Mouse (Mus musculus): ENCODE results near the gene Acta2. TPM values are rescaled to one million over a fixed set of nuclear protein-coding genes. Genes with fewer than 3 reads are reported as not detected.

Acta2 gene
- polyA plus RNA-seq, 1 experiment from 2014 or later, result 1,820 TPM

DNA sequence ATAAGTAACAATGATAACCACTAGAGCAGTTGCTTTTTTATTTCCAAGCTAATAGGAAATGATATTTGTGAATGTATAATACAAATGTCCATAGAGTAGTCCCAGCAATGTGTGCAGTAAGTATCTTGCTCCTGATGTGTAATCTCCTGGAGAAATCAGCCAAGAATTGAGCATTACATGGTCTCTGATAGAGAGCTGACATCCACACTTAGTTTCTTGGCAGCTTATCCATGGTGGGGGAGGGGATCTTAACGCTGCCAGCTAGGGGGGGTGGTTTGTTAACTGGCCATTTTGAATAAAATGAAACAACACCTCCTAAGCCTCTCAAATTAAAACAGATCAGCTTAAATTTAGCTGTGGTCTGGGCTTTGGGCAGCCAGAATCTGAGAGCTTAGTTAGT, 13.6 kb upstream of the Acta2 start:
- no peaks in the 10 kb centered on the region for H3K27me3 ChIP-seq (replicated peaks)
- no peaks in the 10 kb centered on the region for H3K9me3 ChIP-seq
- no peaks in the 10 kb centered on the region for H3K36me3 ChIP-seq
- H3K4me1 ChIP-seq, result no peaks in the 10 kb centered on the region
- no peak for ATAC-seq (ENCODE audit: insufficient read depth, low FRiP score, low read depth)
- no peak overlapping the region for H3K4me2 ChIP-seq
- no peak overlapping the region for H3K4me3 ChIP-seq (replicated peaks)
- no peak overlapping the region for H3K27ac ChIP-seq
- WGBS, result 53% methylated on average over 1 of the region's 1 CpGs
- H3K9ac ChIP-seq, result no peak overlapping the region

GRCm38 (mm10) chr19:34265604-34266193, 10.3 kb upstream of the Acta2 start:
- Histone ChIP-seq H3K4me1 (no peaks in the 10 kb centered on the region), H3K27me3 (replicated peaks) (no peaks in the 10 kb centered on the region), H3K4me2 (no peak overlapping the region), H3K4me3 (replicated peaks) (no peak overlapping the region), H3K9me3 (no peaks in the 10 kb centered on the region), H3K9ac (no peak overlapping the region), H3K36me3 (no peaks in the 10 kb centered on the region), H3K27ac (peak overlapping the region; percentile 65)
- 56% methylated on average over 5 of the region's 5 CpGs for WGBS
- peak; percentile 56; the same call in 1 of the 2 replicates for ATAC-seq (ENCODE audit: insufficient read depth, low FRiP score, low read depth)

- H3K4me2 ChIP-seq, result no peak overlapping the region
- H3K27me3 ChIP-seq (replicated peaks), result no peaks in the 10 kb centered on the region
- no peak overlapping the region for H3K4me3 ChIP-seq (replicated peaks)
- 80% methylated on average over 2 of the region's 2 CpGs for WGBS
- no peaks in the 10 kb centered on the region for H3K9me3 ChIP-seq
- no peak overlapping the region for H3K27ac ChIP-seq
- H3K4me1 ChIP-seq, result no peaks in the 10 kb centered on the region
- H3K36me3 ChIP-seq, result no peaks in the 10 kb centered on the region
- ATAC-seq (ENCODE audit: insufficient read depth, low FRiP score, low read depth), result no peak
- H3K9ac ChIP-seq, result no peak overlapping the region
Measured at GRCm38 (mm10) chr19:34262273-34262974, 7.0 kb upstream of the Acta2 start.

DNA sequence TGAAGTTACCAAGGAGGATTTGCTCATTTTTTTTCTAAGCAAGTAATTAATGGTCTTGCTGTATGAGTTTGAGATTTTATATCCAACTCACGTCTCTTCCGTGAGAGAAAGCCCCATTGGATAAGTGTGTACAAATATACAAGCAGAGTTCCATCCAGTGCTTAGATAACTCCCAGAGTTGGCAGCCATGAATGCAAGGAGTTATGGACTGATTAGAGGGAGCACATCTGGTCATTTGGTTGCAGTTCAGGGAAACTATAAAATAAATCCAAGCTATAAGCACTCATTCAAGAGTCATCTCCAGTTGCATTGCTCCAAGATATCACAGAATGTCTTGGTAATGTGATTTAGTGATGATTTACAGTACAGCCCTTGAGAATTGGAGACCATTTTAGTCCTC, 1.5 kb upstream of the Acta2 start:
- WGBS, result 53% methylated on average over 2 of the region's 2 CpGs
- Histone ChIP-seq H3K4me3 (replicated peaks) (no peak overlapping the region), H3K4me1 (no peaks in the 10 kb centered on the region), H3K4me2 (no peak overlapping the region), H3K9me3 (no peaks in the 10 kb centered on the region), H3K36me3 (no peaks in the 10 kb centered on the region), H3K27ac (no peak overlapping the region), H3K9ac (no peak overlapping the region), H3K27me3 (replicated peaks) (no peaks in the 10 kb centered on the region)
- no peak for ATAC-seq (ENCODE audit: insufficient read depth, low FRiP score, low read depth)

DNA sequence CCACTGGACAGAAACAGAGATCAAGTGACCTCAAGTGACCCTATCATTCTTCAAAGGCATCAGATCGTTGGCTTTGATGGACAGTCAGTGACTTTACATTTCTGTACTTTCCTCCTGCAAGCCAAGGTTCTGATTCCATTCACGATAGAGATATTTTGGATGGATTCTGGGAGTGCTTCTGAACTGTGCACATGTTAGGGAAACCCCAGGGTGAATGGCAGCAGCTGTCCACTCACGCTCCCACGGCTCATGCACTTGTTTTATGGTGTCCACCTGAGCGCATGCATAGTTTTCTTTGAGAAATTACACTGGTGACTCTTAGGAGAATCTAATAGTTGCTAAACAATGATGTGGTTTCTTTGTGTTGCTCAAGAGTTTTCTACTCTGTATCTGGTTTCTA, 759 bp upstream of the Acta2 start:
- no peaks in the 10 kb centered on the region for H3K27me3 ChIP-seq (replicated peaks)
- H3K9ac ChIP-seq, result no peak overlapping the region
- no peaks in the 10 kb centered on the region for H3K36me3 ChIP-seq
- ATAC-seq (ENCODE audit: insufficient read depth, low FRiP score, low read depth), result no peak
- no peak overlapping the region for H3K4me3 ChIP-seq (replicated peaks)
- no peak overlapping the region for H3K4me2 ChIP-seq
- H3K27ac ChIP-seq, result peak overlapping the region; percentile 86; the same call in 1 of the 2 replicates
- no peaks in the 10 kb centered on the region for H3K9me3 ChIP-seq
- H3K4me1 ChIP-seq, result no peaks in the 10 kb centered on the region
- 74% methylated on average over 5 of the region's 5 CpGs for WGBS

GRCm38 (mm10) chr19:34254101-34254879, 1.1 kb downstream of the Acta2 start:
- peak; percentile 33; the same call in 1 of the 2 replicates for ATAC-seq (ENCODE audit: insufficient read depth, low FRiP score, low read depth)
- no peaks in the 10 kb centered on the region for H3K36me3 ChIP-seq
- H3K4me1 ChIP-seq, result no peaks in the 10 kb centered on the region
- H3K9me3 ChIP-seq, result no peaks in the 10 kb centered on the region
- no peak overlapping the region; the same call in 1 of the 2 replicates for H3K9ac ChIP-seq
- H3K27ac ChIP-seq, result peak overlapping the region; percentile 86
- no peaks in the 10 kb centered on the region for H3K27me3 ChIP-seq (replicated peaks)
- WGBS, result 24% methylated on average over 14 of the region's 14 CpGs
- H3K4me2 ChIP-seq, result peak overlapping the region; percentile 35
- peak overlapping the region; percentile 40 for H3K4me3 ChIP-seq (replicated peaks)

DNA sequence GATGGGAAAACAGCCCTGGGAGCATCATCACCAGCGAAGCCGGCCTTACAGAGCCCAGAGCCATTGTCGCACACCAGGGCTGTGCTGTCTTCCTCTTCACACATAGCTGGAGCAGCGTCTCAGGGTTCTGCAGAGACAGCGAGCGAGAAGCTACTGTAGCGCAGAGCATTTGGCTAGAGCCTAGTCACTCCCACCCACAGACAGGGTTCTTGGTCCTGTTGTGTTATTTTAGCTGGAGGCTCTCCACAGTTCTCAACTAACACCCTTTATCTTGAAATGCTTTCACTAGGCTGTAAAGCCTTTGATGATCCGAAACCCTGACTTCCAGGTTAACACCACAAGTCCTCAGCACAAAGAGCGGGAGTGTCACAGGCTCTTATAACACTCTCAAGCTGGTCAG, 2.9 kb downstream of the Acta2 start:
- no peak overlapping the region; the same call in 1 of the 2 replicates for H3K4me2 ChIP-seq
- H3K4me1 ChIP-seq, result no peaks in the 10 kb centered on the region
- WGBS, result 64% methylated on average over 9 of the region's 9 CpGs
- no peak for ATAC-seq (ENCODE audit: insufficient read depth, low FRiP score, low read depth)
- H3K36me3 ChIP-seq, result no peaks in the 10 kb centered on the region
- peak overlapping the region; percentile 27 for H3K4me3 ChIP-seq (replicated peaks)
- H3K27ac ChIP-seq, result 0 out of 2 replicates have a peak overlapping the region, but pooled peaks have one; percentile 5
- no peaks in the 10 kb centered on the region for H3K27me3 ChIP-seq (replicated peaks)
- H3K9me3 ChIP-seq, result no peaks in the 10 kb centered on the region
- H3K9ac ChIP-seq, result no peak overlapping the region

DNA sequence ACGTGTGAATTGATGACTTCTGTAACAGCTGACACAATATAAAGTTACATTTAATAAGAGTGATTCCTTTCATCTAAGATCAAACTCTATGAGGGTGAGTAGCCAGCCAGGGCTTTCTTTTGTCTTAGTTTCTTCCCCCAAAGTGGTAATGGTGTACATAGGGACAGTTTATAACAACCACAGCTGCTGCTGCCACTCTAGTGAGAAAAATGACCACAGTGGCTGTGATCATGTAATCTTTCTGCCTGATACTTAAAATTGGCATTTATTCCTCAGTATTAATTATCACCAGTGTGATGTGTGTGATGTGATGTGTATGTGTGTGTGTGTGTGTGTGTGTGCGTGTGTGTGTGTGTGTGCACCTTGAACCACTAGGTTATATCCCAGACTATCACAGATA, 3.5 kb downstream of the Acta2 start:
- Histone ChIP-seq H3K9ac (no peak overlapping the region), H3K4me1 (no peaks in the 10 kb centered on the region), H3K4me3 (replicated peaks) (peak overlapping the region; percentile 27), H3K4me2 (peak overlapping the region; percentile 24; the same call in 1 of the 2 replicates), H3K27me3 (replicated peaks) (no peaks in the 10 kb centered on the region), H3K9me3 (no peaks in the 10 kb centered on the region), H3K27ac (0 out of 2 replicates have a peak overlapping the region, but pooled peaks have one; percentile 1), H3K36me3 (no peaks in the 10 kb centered on the region)
- no peak for ATAC-seq (ENCODE audit: insufficient read depth, low FRiP score, low read depth)
- 66% methylated on average over 2 of the region's 2 CpGs for WGBS

DNA sequence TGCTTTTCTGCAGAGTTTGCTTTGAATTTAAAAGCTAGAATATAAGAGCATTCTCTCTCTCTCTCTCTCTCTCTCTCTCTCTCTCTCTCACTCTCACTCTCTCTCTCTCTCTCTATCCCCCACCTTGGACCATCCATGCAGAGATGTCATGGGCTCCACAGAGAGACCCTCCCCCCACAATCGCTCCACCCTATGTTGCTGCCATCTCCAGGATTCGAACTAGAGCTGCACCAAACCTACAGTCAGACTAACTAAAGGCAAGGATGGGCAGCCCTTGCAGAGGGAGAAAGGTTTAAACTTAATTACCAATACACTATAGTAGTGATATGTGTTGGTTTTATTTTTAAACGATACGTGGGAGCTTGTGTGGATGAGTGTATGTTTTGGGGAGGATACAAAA, 4.8 kb downstream of the Acta2 start:
- Histone ChIP-seq H3K4me2 (no peak overlapping the region), H3K36me3 (no peaks in the 10 kb centered on the region), H3K27ac (no peak overlapping the region), H3K27me3 (replicated peaks) (no peaks in the 10 kb centered on the region), H3K9me3 (no peaks in the 10 kb centered on the region), H3K4me1 (no peaks in the 10 kb centered on the region), H3K9ac (no peak overlapping the region), H3K4me3 (replicated peaks) (no peak overlapping the region)
- 76% methylated on average over 4 of the region's 4 CpGs for WGBS
- ATAC-seq (ENCODE audit: insufficient read depth, low FRiP score, low read depth), result no peak

DNA sequence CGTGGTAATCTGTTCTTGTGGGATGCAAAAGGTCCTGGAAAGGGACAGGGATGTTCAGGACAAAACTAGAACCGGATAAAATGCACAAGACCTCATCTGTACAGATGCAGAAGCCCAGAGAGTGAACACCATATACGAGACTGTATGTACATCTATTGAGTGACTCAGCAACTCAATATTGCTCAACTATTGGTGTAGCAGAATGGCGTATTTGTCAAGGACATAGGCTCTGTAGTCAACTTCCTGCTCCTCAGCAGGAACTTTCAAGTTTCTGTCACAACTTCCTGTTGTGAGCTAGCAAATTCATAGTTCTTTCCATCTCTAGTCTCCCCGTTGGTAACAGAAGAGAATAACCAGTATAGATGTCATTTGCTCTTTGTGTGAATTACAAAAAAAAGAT, 6.8 kb downstream of the Acta2 start:
- H3K9me3 ChIP-seq, result no peaks in the 10 kb centered on the region
- H3K4me1 ChIP-seq, result no peaks in the 10 kb centered on the region
- H3K27me3 ChIP-seq (replicated peaks), result no peaks in the 10 kb centered on the region
- ATAC-seq (ENCODE audit: insufficient read depth, low FRiP score, low read depth), result no peak
- H3K4me3 ChIP-seq (replicated peaks), result no peak overlapping the region
- no peak overlapping the region for H3K27ac ChIP-seq
- H3K36me3 ChIP-seq, result no peaks in the 10 kb centered on the region
- no peak overlapping the region for H3K4me2 ChIP-seq
- H3K9ac ChIP-seq, result no peak overlapping the region
- 77% methylated on average over 5 of the region's 5 CpGs for WGBS

- no peak overlapping the region for H3K4me2 ChIP-seq
- 13% methylated on average over 6 of the region's 6 CpGs for WGBS
- no peak overlapping the region for H3K9ac ChIP-seq
- no peak overlapping the region for H3K27ac ChIP-seq
- H3K4me3 ChIP-seq (replicated peaks), result no peak overlapping the region
- no peaks in the 10 kb centered on the region for H3K9me3 ChIP-seq
- no peaks in the 10 kb centered on the region for H3K27me3 ChIP-seq (replicated peaks)
- ATAC-seq (ENCODE audit: insufficient read depth, low FRiP score, low read depth), result no peak
- H3K36me3 ChIP-seq, result no peaks in the 10 kb centered on the region
- no peaks in the 10 kb centered on the region for H3K4me1 ChIP-seq
Measured at GRCm38 (mm10) chr19:34244056-34244455, 11.3 kb downstream of the Acta2 start.

- ATAC-seq (ENCODE audit: insufficient read depth, low FRiP score, low read depth), result no peak
- Histone ChIP-seq H3K9me3 (no peaks in the 10 kb centered on the region), H3K4me2 (no peak overlapping the region), H3K4me3 (replicated peaks) (no peak overlapping the region), H3K27ac (no peak overlapping the region), H3K9ac (no peak overlapping the region), H3K36me3 (0 out of 2 replicates have a peak, but pooled peaks cover under 1% of the 10 kb centered on the region), H3K4me1 (no peaks in the 10 kb centered on the region), H3K27me3 (replicated peaks) (no peaks in the 10 kb centered on the region)
Measured at GRCm38 (mm10) chr19:34242925-34243324, 12.5 kb downstream of the Acta2 start.
